Mouse (Mus musculus) telencephalon, adult 2 months (tissue): ENCODE data around the gene Grm8.
"Not testable (repeated sequence)": the region's sequence is repeated elsewhere in the genome, so short reads cannot be mapped to it uniquely, and the experiment has no call there.

Experiments
- DNase-seq: peaks from one replicate; pipeline ENCODE4 v3.0.0-alpha.2; 2011; ENCODE audit warnings: low read depth, low spot score

Grm8 gene

GRCm38 (mm10) chr6:27885786-27886185 lies 249.2 kb downstream of the Grm8 start:
- DNase-seq = peak; percentile 72

- no peak for DNase-seq
Measured at GRCm38 (mm10) chr6:27849644-27850043, 285.3 kb downstream of the Grm8 start.

- DNase-seq = no peak
Measured at GRCm38 (mm10) chr6:27836159-27836558, 298.8 kb downstream of the Grm8 start.

- not testable (repeated sequence) for DNase-seq
Measured at GRCm38 (mm10) chr6:27819735-27820134, 315.2 kb downstream of the Grm8 start.

- no peak for DNase-seq
Measured at GRCm38 (mm10) chr6:27812789-27813188, 322.2 kb downstream of the Grm8 start.

GRCm38 (mm10) chr6:27809996-27810395 lies 325.0 kb downstream of the Grm8 start:
- peak; percentile 16 for DNase-seq

- DNase-seq = no peak
Measured at GRCm38 (mm10) chr6:27806741-27807140, 328.2 kb downstream of the Grm8 start.

- DNase-seq = no peak
Measured at GRCm38 (mm10) chr6:27800881-27801572, 334.0 kb downstream of the Grm8 start.

- DNase-seq = no peak
Measured at GRCm38 (mm10) chr6:27798735-27799134, 336.2 kb downstream of the Grm8 start.

GRCm38 (mm10) chr6:27789566-27789965 lies 345.4 kb downstream of the Grm8 start:
- DNase-seq = peak; percentile 48

GRCm38 (mm10) chr6:27789151-27789550 lies 345.8 kb downstream of the Grm8 start:
- peak; percentile 86 for DNase-seq

GRCm38 (mm10) chr6:27782251-27782650 lies 352.7 kb downstream of the Grm8 start:
- no peak for DNase-seq

- DNase-seq = no peak
Measured at GRCm38 (mm10) chr6:27781371-27781770, 353.6 kb downstream of the Grm8 start.

- no peak for DNase-seq
Measured at GRCm38 (mm10) chr6:27775646-27776271, 359.2 kb downstream of the Grm8 start.

GRCm38 (mm10) chr6:27762061-27762460 lies 372.9 kb downstream of the Grm8 start:
- DNase-seq = peak; percentile 75

- no peak for DNase-seq
Measured at GRCm38 (mm10) chr6:27753290-27753829, 381.6 kb downstream of the Grm8 start.

- DNase-seq = no peak
Measured at GRCm38 (mm10) chr6:27746493-27746892, 388.5 kb downstream of the Grm8 start.

GRCm38 (mm10) chr6:27745693-27746451 lies 389.1 kb downstream of the Grm8 start:
- DNase-seq = no peak

GRCm38 (mm10) chr6:27689382-27689781 lies 445.6 kb downstream of the Grm8 start:
- DNase-seq = peak; percentile 83

GRCm38 (mm10) chr6:27661747-27662435 lies 473.1 kb downstream of the Grm8 start:
- DNase-seq = no peak

- peak; percentile 29 for DNase-seq
Measured at GRCm38 (mm10) chr6:27657520-27657919, 477.5 kb downstream of the Grm8 start.

- peak; percentile 69 for DNase-seq
Measured at GRCm38 (mm10) chr6:27646503-27646902, 488.5 kb downstream of the Grm8 start.
